Mouse (Mus musculus) layer of hippocampus, adult 2 months (tissue): Measurements from ENCODE around the gene Rab4b. TPM values are rescaled to one million over a fixed set of nuclear protein-coding genes. Genes with fewer than 3 reads are reported as not detected.

Source experiments
- DNase-seq, 2 experiments: peaks; one replicate each; pipeline ENCODE4 v3.0.0; 2022; ENCODE audit warnings: low spot score in 2 of 2
- H3K27ac ChIP-seq: fragments of 200-600 bp; 2 replicates; pipeline ENCODE4 v1.8.1; 2022
- H3K4me3 ChIP-seq: fragments of 200-600 bp; 2 replicates; pipeline ENCODE4 v1.8.1; 2022; ENCODE audit warnings: mild to moderate bottlenecking
- CTCF ChIP-seq: fragments of 200-600 bp; conservative IDR thresholded peaks from 2 replicates; pipeline ENCODE4 v1.8.1; 2022; ENCODE audit warnings: antibody characterized with exemption, mild to moderate bottlenecking, moderate library complexity
- long read RNA-seq, 2 experiments: library from polyadenylated mRNA; stranded (forward); transcript quantifications; one replicate each; pipeline ENCODE4 v2.0.0; 2021; ENCODE audit warnings: borderline mapping rate in 2 of 2
- total RNA-seq, 2 experiments: library from RNA; stranded (reverse); gene quantifications; 2 replicates each; pipeline ENCODE4 v1.2.3; 2021

Rab4b gene
- total RNA-seq: 10 to 100 TPM; 97.4 to 98.8 TPM
- long read RNA-seq, experiment 1, transcript Rab4b-201 (8 exons, 1,192 nt): major isoform, 55 of 60 reads
- long read RNA-seq, experiment 1, partial matches to known transcripts: 1 of 60 reads
- long read RNA-seq, experiment 1, other reads (novel, unspliced or antisense): 2 of 60 reads
- long read RNA-seq, experiment 2, transcript Rab4b-201 (8 exons, 1,192 nt): major isoform, 69 of 94 reads
- long read RNA-seq, experiment 2, partial matches to known transcripts: 12 of 94 reads
- long read RNA-seq, experiment 2, other reads (novel, unspliced or antisense): 9 of 94 reads

DNA sequence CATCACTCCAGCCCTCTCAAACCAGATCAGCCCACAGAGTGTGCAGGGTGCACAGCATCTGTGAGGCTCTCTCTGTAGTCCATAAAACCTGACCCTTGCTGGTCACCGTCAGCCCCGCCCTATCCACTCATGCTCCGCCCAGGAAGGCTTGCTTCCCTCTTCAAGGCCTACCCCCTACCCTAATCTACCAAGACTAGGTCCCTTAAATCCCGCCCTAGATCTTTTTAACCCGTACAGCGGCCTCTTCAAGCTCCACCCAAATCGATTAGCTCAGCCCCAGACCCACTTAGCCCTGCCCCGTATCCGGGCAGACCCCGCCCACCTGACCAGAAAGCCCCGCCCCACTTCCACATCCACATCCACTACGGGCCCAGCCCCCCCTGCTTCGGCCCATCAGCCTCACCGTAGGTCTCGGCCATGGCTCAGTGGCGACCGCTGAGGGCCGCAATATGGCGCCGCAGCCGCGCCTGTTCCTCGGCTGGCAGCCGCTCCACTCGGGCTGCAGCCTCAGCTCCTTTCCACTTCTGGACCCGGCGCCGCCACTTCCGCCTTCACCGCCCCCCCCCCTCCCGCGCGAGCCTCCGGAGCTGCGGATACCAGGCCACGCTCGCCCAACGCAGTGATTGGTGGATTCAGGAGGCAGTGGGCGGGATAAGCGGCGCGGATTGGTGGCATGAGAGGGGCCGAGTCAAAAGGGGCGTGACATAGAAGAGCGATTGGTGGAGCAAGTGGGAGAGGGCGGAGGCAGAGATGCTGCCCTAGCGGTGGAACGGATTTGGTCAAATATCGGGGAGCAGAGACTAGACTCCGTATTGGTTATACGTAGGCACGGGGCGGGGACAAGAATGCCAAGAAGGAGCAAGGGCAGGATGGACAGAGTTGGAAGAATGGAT is at the start of gene Rab4b:
Rab4b (minus strand) TSS at position 573 of the 893 bp plus-strand sequence.
- H3K27ac ChIP-seq: peak within 1 kb of the TSS; percentile 92

DNA sequence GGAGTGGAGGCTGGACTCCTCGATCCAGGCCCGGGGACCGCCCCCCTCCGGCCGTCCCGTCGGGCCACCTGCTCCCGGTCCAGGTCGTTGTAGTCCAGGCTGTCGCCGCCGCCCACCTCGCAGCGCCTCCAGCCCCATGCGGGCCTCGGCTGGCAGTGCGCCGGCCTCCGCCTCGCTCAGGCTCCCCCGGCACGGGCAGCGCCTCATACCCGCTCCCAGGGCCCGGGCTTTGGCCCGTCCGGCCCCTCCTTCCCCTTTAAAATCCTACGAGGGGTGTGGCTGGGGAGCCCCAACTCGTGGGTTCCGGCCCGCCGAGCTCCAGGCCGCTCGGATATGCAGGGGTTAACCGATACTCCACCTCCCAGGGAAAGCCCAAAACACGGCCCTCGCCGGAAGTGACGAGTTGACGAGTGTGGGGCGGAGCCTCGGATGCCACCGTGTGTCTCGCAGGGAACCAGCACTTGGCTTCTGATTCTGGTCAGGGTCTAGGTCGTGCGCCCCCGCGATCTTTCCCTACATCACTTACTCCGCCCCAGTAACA is 49.7 kb upstream of the Rab4b start, which contains the start of gene Itpkc:
Itpkc (minus strand) TSS at position 381 of the 541 bp plus-strand sequence.
- peak; percentile 92 for DNase-seq
- TF ChIP-seq CTCF: no peak; the same call in 1 of the 2 replicates
- Histone ChIP-seq H3K27ac (peak within 1 kb of the TSS; percentile 84), H3K4me3 (peak within 1 kb of the TSS; percentile 97)

More for the DNA sequence above, at the start of gene Rab4b:
- H3K4me3 ChIP-seq: peak within 1 kb of the TSS; percentile 79
- DNase-seq: peak; percentile 99 to 100
- peak; percentile 79 for TF ChIP-seq CTCF

DNA sequence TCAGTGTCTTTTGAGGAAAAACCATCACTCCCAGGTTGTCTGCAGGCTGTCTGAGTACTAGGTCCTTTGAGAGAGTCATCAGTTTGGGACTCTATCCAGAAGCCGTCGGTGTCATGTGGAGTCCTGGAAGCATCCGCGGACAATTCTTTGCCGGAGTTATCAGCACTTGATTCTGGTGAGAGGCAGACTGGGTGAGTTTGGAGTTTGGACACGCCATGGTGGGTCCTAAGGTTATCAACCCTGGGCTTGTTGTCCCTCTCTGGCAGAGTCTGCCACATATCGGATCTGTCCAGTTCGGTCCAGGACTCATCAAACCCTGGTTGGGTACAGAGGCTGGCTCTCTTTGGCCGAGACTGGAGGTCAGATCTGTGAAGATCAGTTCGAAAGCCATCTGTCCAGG is 49.0 kb upstream of the Rab4b start:
- TF ChIP-seq CTCF: no peak
- Histone ChIP-seq H3K27ac (peak overlapping the region; percentile 84), H3K4me3 (peak overlapping the region; percentile 97)
- DNase-seq: no peak

DNA sequence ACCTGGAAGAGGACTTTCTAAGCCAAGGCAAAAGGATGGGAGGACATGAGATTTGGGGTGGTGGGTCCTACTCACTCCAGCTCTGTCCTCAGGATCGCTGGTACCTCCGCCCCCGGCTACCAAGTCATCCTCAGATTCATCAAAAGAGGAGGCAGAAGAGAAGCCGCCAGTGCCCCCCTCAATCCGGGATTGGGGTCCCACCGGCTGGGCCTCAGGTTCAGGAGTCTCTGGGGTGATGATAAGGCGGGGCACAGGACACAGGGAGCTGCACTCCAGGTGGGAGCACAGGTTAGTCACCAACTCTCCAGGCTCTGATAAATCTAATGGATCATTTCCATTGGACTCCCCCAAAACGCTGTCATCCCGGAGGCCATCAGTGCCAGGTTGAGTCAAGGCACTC is 48.6 kb upstream of the Rab4b start:
- Histone ChIP-seq H3K4me3 (peak overlapping the region; percentile 97), H3K27ac (peak overlapping the region; percentile 84)
- no peak for DNase-seq
- TF ChIP-seq CTCF: no peak

DNA sequence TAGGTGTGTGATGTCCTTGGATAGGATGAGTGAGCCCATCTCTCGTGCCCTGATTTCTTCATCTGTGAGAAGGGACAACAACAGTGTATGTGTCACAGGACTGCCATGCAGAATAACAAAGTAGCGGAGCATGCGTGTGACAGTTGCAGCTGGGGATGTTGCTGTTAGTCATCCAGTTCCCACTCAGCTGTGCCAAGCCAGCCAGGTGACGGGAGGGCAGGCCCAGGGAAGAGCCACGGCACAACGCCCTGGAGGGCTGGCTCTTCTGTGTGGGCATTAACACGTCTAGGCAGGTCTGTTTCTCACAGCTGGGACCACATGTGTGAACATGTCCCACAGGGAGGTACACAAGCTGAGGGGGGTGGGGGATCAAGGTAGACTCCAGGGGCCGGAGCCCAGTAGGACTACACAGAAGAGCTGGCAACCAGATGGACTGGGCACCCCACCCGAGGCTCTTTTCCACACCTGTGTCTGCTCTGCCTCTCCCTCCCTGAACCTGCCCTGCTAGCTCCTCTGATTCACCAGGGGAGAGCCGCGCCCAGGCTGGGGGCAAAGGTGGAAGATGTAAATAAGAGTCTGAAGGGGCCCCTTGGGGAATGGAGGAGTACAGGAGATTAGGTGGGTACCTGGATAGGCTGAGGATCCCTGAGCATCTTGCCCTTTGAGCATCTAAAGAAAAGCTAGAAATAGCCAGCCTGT is 46.3 kb upstream of the Rab4b start:
- DNase-seq: peak in 1 of 2 experiments; percentile 44
- H3K4me3 ChIP-seq: peak overlapping the region; percentile 97
- peak overlapping the region; percentile 84 for H3K27ac ChIP-seq
- TF ChIP-seq CTCF: no peak

DNA sequence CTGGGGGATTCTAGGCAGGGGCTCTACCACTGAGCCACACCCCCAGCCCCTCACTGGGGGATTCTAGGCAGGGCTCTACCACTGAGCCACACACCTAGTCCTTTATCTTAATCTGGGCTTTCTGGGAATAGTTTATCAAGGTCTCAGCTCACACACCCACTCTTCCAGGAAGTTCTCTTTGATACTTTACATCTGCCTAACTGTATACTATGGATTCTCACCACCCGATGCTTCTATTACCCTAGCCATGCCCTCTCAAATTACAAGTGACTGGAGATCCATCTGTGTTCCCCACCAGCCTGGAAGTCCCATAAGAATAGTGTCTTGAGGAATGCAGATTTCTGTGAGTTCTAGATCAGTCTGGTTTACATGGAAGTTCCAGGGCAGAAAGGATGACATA is 43.8 kb upstream of the Rab4b start:
- no peak overlapping the region for H3K4me3 ChIP-seq
- no peak overlapping the region for H3K27ac ChIP-seq
- no peak for TF ChIP-seq CTCF
- no peak for DNase-seq

DNA sequence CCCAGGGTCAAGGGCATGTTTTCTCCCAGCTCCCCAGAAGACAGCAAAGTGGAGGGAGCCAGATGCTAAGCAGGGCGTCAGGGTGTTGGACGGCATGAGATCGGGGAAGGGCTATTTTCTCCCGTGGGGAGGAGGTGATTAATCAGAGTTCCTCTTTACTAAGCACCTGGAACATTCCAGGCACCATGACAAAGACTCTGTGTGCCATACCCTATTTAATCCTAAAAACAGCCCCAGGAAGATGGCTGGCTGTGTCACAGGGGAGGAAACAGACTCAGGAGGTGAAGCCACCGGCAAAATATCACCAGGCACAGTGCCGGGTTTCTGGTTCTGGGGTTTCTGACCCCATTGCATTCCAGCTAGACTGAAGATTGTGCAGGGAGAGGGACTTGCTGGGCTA is 43.2 kb upstream of the Rab4b start:
- TF ChIP-seq CTCF: no peak
- no peak overlapping the region for H3K4me3 ChIP-seq
- DNase-seq: no peak

DNA sequence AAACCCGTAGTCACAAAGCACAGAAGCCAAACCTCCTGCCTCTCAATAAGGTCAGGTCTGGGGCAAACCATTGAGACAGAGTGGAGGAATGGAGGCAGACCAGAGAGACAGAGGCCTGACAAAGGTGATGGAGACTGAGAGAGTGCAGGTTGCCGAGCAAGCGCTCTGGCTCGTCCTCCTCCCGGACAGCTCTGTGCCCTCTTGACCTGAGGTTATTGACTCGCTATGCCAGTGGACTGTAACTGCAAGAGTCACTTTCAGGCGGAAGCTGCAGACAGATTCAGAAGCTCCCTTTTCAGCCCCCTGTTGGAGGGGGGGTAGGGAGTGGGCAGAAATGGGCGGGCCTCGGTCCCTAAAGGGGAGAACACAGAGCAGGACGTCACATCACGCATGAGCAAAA is 41.2 kb upstream of the Rab4b start:
- no peak overlapping the region for H3K4me3 ChIP-seq
- no peak overlapping the region for H3K27ac ChIP-seq
- no peak for TF ChIP-seq CTCF
- DNase-seq: no peak

More for the DNA sequence above, 43.2 kb upstream of the Rab4b start:
- H3K27ac ChIP-seq: no peak overlapping the region

DNA sequence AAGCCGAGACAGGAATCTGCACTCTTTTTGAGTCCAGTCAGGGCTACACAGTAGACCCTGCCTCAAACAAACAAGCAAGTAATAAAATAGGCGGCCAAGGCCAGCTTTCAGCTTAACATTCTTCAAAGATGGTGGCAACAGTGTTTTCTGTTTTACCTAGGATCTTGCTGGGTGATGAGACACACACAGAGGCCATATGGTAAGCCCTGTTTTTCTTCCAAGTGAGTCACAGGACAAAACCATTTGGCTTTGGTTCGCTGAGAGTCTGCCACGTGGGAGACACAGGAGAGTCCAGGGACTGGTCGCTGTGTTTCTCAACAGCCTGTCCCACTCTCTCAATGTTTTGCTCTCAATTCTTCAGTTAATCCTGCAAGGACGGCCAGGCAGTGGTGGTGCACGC is 39.9 kb upstream of the Rab4b start:
- no peak for TF ChIP-seq CTCF
- Histone ChIP-seq H3K4me3 (no peak overlapping the region), H3K27ac (peak overlapping the region; percentile 41; the same call in 1 of the 2 replicates)
- DNase-seq: no peak

DNA sequence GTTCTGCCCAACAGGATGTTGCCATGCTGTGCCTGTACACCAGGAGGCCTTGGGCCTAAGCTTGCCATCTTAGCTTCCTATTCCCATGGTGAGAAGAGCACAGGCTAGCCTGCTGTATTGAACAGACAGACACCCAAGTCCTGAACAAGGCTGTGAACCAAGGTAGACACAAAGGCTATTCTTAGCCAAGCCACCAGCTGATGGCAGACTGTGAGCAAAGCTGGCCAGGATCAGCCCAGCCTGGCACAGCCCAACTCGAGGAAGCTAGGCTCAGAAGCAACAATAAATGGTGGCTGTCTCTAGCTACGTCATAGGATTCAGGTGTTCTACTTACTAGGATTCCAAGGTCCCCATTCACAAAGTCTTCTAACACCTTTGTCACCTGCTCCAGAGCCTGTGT is 33.9 kb upstream of the Rab4b start:
- Histone ChIP-seq H3K27ac (no peak overlapping the region), H3K4me3 (no peak overlapping the region)
- TF ChIP-seq CTCF: no peak
- no peak for DNase-seq

DNA sequence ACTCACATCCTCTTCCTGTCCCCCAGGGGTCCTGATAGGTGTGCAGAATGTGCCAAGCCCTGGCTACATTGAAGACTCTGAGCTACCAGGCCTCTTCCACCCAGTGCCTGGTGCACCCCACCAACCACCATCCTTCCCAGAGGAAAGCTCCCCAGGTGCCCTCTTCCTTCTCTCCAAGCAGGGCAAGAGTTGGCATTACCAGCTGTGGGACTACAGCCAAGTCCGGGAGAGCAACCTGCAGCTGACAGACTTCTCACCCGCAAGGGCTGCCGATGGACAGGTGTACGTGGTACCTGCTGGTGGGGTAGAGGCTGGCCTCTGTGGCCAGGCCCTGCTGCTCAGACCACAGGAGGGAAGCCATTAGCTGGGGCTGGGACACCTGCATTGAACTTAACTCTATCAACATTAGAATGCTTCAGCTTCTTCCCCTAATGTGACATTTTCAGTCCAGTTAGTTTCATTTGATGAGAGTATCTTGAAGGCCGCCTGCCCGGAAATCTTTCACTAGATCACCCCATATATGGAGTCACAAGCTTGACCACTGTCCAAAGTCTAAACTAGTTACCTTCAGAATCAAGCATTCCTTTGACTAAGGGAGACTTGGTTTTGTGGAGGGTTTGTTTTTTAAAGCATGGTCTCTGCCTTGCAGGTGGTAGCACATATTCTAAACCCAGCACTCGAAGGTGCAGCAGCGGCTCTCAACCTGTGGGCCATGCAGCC is 25.2 kb upstream of the Rab4b start:
- TF ChIP-seq CTCF: no peak
- H3K4me3 ChIP-seq: no peak overlapping the region
- no peak overlapping the region for H3K27ac ChIP-seq
- no peak for DNase-seq

DNA sequence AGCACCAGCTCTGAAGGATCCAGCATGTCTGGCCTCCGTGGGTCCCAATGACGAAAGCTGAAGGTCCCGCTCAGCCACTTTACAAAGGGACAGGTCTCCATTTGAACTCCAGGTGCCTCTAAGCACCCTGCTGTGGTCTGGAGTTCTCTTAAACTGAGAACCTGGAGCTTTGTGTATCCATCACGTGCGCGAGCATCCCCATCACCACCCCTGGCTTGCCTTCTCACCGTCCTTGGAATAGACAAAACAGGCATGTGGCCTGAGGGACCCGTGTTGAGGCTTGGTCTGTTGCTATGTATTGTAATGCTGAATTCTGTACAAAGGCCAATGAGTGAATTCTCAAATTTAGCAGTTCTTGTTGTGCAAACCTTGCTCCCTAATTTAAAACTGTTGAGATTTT is 20.1 kb upstream of the Rab4b start:
- TF ChIP-seq CTCF: no peak
- no peak overlapping the region for H3K27ac ChIP-seq
- DNase-seq: no peak
- H3K4me3 ChIP-seq: no peak overlapping the region
